Mouse (Mus musculus): Measurements from ENCODE around the gene Olfr1151. TPM values are rescaled to one million over a fixed set of nuclear protein-coding genes. Genes with fewer than 3 reads are reported as not detected.

Olfr1151 gene
- total RNA-seq (2023) = not detected

DNA sequence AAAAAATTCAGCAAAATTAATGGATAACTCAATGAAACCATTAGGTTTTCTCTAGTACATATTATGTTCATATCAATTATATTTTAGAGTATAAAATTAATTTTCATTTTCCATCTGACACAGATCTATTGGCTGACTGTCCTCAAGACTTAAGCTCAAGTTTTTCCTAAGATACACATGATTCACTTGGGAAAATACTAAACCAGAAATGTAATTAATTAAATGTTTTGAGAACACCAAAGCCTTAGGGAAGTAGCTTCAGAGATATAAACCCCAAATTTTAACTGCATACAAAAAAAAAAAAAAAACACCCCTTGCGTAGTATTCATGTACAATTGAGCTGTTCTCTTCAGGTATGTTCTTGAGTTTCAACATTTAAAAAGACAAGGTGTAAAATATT, at the start of gene Olfr1151:
Olfr1151 (plus strand) TSS at position 301 of the 400 bp plus-strand sequence.

DNA sequence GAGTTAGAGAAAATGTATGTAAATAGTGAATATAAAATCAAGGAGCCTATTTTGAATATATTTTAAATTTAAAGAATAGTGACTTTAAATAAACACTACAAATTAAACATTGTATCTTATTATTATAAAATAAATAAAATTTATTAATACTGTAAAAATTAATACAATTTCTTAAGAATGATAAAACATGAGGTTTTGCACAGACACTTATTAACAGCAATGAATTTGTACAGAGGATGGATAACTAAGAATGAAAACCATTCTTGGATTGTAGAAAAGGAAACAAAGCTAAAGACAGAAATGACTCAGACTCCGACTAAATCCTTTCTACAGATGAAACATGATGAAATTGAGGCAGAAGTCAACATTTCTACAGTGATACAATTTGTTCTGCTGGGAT, 46.1 kb upstream of the Olfr1151 start, which contains the start of gene Olfr1145:
Olfr1145 (plus strand) TSS at position 301 of the 400 bp plus-strand sequence.

DNA sequence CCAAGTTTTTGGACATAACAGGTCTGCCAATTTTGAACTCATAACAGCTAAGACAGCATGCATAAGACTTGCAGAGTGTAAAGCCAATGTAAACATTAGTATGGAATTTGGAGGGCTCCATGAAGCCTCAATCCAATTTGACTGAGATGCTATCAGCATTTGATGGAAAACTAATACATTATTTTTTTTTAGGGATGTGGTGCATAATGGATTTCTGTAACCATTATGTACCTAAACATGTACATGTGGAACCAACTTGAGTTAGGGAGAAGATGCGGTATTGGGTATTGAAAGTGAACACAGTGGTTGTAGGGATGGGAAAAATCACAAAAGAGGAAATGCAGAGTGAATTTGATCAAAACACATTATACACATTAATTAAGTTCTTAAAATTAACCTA, 25.4 kb upstream of the Olfr1151 start, which contains the start of gene Olfr1148:
Olfr1148 (plus strand) TSS at position 301 of the 400 bp plus-strand sequence.

DNA sequence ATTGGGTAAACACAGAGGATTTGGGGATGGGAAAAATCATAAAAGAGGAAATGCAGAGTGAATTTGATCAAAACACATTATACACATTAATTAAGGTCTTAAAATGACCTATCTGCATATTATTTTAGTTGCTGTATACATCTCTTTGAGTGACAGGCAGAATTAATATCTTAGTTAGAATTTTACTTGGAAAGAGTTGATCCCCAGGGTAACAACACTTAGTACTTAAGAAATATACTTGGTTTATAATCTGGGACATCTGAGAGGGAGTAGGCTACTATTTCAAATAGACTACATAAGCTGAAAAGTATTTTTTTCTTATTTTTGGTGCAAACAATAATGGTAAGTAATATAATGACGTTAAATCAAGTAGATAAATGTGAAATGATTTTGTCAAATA, 12.0 kb upstream of the Olfr1151 start, which contains the start of gene Olfr1150-ps1:
Olfr1150-ps1 (plus strand) TSS at position 301 of the 400 bp plus-strand sequence.

DNA sequence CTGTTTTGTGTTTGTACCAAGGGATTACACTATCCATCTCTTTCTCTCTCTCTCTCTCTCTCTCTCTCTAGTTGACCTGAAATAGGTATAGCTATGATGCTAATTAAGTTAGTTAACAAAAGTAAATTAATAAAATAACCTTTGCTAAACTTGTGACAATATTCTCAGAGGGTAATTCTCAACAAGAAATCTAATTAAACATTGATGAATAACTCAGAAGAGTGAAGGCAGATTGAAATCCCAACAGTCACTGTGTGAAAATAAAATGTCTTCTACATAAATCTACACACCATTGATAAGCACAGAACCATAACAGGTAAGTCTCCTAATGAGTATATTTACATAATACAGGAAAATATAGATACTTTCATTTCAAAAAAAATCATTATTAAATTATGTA, 10.5 kb downstream of the Olfr1151 start, which contains the start of gene Olfr1152:
Olfr1152 (plus strand) TSS at position 301 of the 400 bp plus-strand sequence.

DNA sequence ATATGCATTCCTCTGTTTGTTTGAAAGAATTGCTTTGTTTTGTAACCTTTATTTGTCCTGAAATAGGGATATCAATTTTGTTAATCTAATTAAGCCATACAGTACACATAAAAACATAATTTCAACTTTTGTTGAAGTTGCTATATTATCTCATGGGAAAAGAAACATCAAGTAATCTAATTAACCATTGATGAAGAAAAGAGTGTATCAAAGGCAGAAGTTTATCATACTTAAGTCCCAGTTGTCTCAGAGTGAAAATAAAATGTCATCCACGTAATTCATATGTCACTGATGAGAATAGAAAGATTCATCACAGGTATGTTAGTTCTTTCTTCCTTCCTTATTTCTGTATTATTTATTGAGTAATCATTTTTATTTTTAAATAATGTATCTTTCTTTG, 39.0 kb downstream of the Olfr1151 start, which contains the start of gene Olfr1153:
Olfr1153 (plus strand) TSS at position 301 of the 400 bp plus-strand sequence.

DNA sequence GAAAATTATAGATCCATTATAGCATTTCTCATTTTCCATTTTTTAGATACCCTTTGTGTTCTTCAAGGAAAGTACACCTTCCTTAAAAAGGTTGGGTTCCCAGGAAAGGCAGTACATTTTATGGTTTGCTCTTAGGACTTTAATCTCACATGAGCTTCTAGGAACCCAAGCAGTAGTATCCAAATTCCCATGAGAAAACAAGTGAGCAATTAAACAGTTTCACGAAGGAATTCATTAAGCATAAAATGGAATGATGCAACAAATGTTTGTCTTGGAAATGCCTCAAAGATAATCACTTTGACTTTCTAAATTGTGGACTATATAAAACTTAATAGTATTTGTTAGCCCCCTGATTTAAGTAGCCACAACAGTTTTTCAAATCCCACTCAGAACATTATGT, 49.4 kb downstream of the Olfr1151 start, which contains the start of gene Olfr1154:
Olfr1154 (minus strand) TSS at position 101 of the 400 bp plus-strand sequence.

Other genes starting within 250 kb of the Olfr1151 start
- gene Olfr1130, start 249.7 kb upstream of the Olfr1151 start, total RNA-seq (2023) = not detected
- not detected for gene Olfr1131, start 228.8 kb upstream of the Olfr1151 start, total RNA-seq (2023)
- not detected for gene Olfr1132, start 218.3 kb upstream of the Olfr1151 start, total RNA-seq (2023)
- gene Olfr1133, start 208.5 kb upstream of the Olfr1151 start, total RNA-seq (2023) = not detected
- not detected for gene Olfr1134, start 197.4 kb upstream of the Olfr1151 start, total RNA-seq (2023)
- not detected for gene Olfr1135, start 182.2 kb upstream of the Olfr1151 start, total RNA-seq (2023)
- gene Olfr1136, start 161.9 kb upstream of the Olfr1151 start, total RNA-seq (2023) = not detected
- gene Olfr1137, start 142.7 kb upstream of the Olfr1151 start, total RNA-seq (2023) = not detected
- gene Olfr1138, start 115.9 kb upstream of the Olfr1151 start, total RNA-seq (2023) = not detected
- gene Olfr1140, start 112.1 kb upstream of the Olfr1151 start, total RNA-seq (2023) = not detected
- not detected for gene Olfr1141, start 101.9 kb upstream of the Olfr1151 start, total RNA-seq (2023)
- gene Olfr152, start 76.4 kb upstream of the Olfr1151 start, total RNA-seq (2023) = not detected
- not detected for gene Olfr1143, start 55.3 kb upstream of the Olfr1151 start, total RNA-seq (2023)
- not detected for gene Olfr1145, start 46.0 kb upstream of the Olfr1151 start, total RNA-seq (2023)
- not detected for gene Olfr1148, start 25.3 kb upstream of the Olfr1151 start, total RNA-seq (2023)
- gene Olfr1150-ps1, start 11.9 kb upstream of the Olfr1151 start, total RNA-seq (2023) = not detected
- not detected for gene Olfr1152, start 10.6 kb downstream of the Olfr1151 start, total RNA-seq (2023)
- gene Olfr1153, start 39.1 kb downstream of the Olfr1151 start, total RNA-seq (2023) = not detected
- not detected for gene Olfr1154, start 49.3 kb downstream of the Olfr1151 start, total RNA-seq (2023)
- not detected for gene Olfr1155, start 89.3 kb downstream of the Olfr1151 start, total RNA-seq (2023)
- not detected for gene Olfr1156, start 97.2 kb downstream of the Olfr1151 start, total RNA-seq (2023)
- not detected for gene Olfr1157, start 112.4 kb downstream of the Olfr1151 start, total RNA-seq (2023)
- not detected for gene Olfr74, start 118.8 kb downstream of the Olfr1151 start, total RNA-seq (2023)
- not detected for gene Olfr1158, start 134.3 kb downstream of the Olfr1151 start, total RNA-seq (2023)
- not detected for gene Olfr1160, start 152.4 kb downstream of the Olfr1151 start, total RNA-seq (2023)
- not detected for gene Olfr1161, start 166.9 kb downstream of the Olfr1151 start, total RNA-seq (2023)
- not detected for gene Olfr73, start 181.8 kb downstream of the Olfr1151 start, total RNA-seq (2023)
- gene Olfr1162, start 195.3 kb downstream of the Olfr1151 start, total RNA-seq (2023) = not detected
- gene Olfr1163, start 216.0 kb downstream of the Olfr1151 start, total RNA-seq (2023) = not detected
- not detected for gene Olfr1164, start 238.1 kb downstream of the Olfr1151 start, total RNA-seq (2023)